Mouse (Mus musculus) liver, postnatal 0 days (tissue): ENCODE measurements around the gene Rsph10b.

ENCODE experiments used
- CTCF ChIP-seq: sonication (generic); IDR thresholded peaks from 2 replicates; pipeline ENCODE4 v1.5.1; 2016; ENCODE audit warnings: antibody characterized with exemption, low read depth
- EP300 ChIP-seq: IDR thresholded peaks from 2 replicates; pipeline ENCODE4 v1.6.1; 2016; ENCODE audit warnings: antibody characterized with exemption, low read depth, mild to moderate bottlenecking

- TF ChIP-seq CTCF: no peak
- no peak for TF ChIP-seq EP300
These were observed 47.6 kb upstream of the Rsph10b start for GRCm38 (mm10) chr5:143885274-143885673.
